Mouse (Mus musculus): ENCODE data around the gene BC035947. TPM values are rescaled to one million over a fixed set of nuclear protein-coding genes. Genes with fewer than 3 reads are reported as not detected.

Gene BC035947
- not detected for polyA plus RNA-seq (2014; fragmentation: Illumina TruSeq; extraction: RNeasy Lipid Tissue Mini Kit (QIAGEN cat#74804); ENCODE audit: low read depth, low replicate concordance)

DNA sequence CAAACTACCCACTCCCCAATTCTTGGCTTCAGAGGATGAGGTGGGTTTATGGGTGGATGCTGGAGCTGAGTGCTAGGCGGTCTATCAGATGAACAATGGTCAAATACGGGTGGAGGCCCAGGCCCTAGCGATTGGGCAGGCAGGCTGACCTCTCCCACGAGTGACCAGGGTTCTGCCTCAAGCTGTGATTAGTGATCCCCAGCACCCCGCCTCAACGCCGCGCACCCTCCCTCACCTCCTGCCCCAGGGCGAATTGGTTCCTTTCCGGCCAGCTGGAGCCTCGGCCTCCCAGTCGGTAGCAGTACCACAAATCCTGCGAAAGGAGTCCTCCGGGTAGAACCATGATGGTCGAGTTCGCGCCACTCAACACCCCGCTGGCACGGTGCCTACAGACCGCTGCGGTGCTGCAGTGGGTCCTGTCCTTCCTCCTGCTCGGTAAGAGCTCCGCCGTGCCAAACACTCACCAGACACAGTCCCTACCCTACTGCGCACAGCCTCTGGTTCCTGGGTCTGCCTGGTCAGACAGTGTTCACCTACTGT lies at the start of gene BC035947:
BC035947 (minus strand) TSS at position 538 of the 540 bp plus-strand sequence.

DNA sequence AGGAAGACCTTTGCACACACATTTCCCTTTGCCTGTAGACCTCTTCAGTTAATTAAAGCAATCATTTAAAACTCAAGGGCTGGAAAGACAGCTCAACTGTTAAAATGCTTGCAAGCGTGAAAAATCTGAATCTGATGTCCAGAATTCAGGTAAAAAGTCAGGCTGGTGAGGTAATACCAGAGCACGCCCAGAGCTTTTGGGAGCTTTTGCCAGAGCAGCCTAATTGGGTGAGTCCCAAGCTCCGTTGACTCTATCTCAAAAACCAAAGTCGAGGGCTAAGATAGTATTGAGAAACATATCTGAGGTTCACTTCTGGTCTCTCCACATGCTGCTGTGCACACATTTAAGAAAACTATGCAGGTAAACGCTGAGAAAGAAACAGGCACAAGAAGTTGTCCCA lies 1.1 kb downstream of the BC035947 start, which contains the start of gene Mogat1:
Mogat1 (plus strand) TSS at position 130 of the 400 bp plus-strand sequence.

DNA sequence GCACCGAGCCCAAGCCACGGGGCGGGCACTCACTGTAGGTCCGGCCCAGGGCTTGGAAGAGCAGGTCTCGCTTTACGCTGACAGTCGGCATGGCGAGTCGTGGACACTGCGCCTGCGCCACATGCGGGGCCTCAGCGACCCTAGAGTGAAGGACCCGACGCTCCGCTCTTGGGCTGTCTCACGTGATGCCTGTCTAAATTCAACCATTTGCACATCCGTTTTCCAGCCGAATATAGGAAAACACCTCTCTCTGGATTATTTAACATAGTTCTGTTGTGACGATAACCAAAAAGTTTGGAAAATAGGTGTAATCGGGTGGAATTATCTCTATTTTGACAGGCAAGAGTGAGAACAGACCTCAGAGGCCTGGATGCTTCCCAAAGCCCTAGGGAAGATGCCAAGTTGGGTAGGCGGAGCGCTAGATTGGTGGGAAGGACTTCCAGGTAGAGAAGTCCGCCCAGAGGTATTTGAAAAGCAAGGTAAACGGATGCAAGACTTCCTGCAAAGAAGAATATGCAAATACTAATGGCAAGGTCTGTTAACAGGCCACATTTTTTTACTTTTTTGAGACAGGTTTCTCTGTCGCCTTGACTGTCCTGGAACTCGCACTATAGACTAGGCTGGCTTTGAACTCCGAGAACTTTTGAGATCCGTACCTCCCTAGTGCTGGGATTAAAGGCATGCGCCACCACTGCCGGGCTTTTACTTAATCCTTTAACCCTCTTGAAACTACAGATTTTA lies 23.0 kb downstream of the BC035947 start, which contains the start of gene Farsb:
Farsb (minus strand) TSS at position 146 of the 741 bp plus-strand sequence.

Other genes with a start within 250 kb of the BC035947 start
- 0.21 TPM for gene Sgpp2, start 201.8 kb downstream of the BC035947 start, polyA plus RNA-seq (2014; fragmentation: Illumina TruSeq; extraction: RNeasy Lipid Tissue Mini Kit (QIAGEN cat#74804); ENCODE audit: low read depth, low replicate concordance)
- gene Farsb, start 23.3 kb downstream of the BC035947 start, polyA plus RNA-seq (2014; fragmentation: Illumina TruSeq; extraction: RNeasy Lipid Tissue Mini Kit (QIAGEN cat#74804); ENCODE audit: low read depth, low replicate concordance): 52.3 TPM
- gene Mogat1, start 1.2 kb downstream of the BC035947 start, polyA plus RNA-seq (2014; fragmentation: Illumina TruSeq; extraction: RNeasy Lipid Tissue Mini Kit (QIAGEN cat#74804); ENCODE audit: low read depth, low replicate concordance): not detected
- 9.1 TPM for gene Acsl3, start 145.7 kb upstream of the BC035947 start, polyA plus RNA-seq (2014; fragmentation: Illumina TruSeq; extraction: RNeasy Lipid Tissue Mini Kit (QIAGEN cat#74804); ENCODE audit: low read depth, low replicate concordance)
- gene Utp14b, start 145.9 kb upstream of the BC035947 start, polyA plus RNA-seq (2014; fragmentation: Illumina TruSeq; extraction: RNeasy Lipid Tissue Mini Kit (QIAGEN cat#74804); ENCODE audit: low read depth, low replicate concordance): 0.81 TPM